Comparison of ENCODE assay signal across 21 mouse cellular contexts in the genomic region with DNA sequence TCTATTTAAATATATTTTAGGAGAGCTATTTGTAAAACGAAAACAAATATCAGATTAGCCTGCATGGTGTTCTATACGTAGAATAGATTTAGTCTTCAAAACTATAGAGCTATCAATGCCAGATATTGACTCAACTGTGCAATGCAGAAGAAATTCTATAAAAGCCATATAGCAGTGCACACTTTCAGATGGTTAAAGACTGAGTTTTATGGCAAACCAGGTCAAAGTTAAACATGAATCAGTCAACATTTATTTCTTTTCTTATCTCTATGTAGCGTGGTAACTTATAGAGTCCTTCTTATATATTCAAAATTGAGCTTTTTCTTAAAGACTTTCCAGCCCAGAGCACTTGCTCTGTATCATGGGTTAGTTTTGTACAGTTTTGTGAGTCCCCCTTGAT.
A peak's percentile ranks its signal among the peaks of the same experiment; 100 is the strongest.
DNase-seq lines count a peak whose midpoint lies in the region; ATAC-seq and TF ChIP-seq lines count a peak whose summit lies in the region.
"Had no signal": no experiment of that assay in that cellular context is flagged by ENCODE, and none has a peak within 500 bp of the region (broad histone marks: within the 10 kb centered on the region; RNA-seq: fewer than 3 reads in every experiment).

No protein-coding gene starts in this region.

- H3K4me2 ChIP-seq in intestine, embryonic 15.5 days (replicated peaks): no peak overlapping the region
- no peak overlapping the region for H3K4me2 ChIP-seq in intestine, embryonic 16.5 days (ENCODE audit: low read depth, low read length)
- H3K4me2 ChIP-seq in intestine, postnatal 0 days (replicated peaks; ENCODE audit: low read depth): no peak overlapping the region
- no peak overlapping the region for H3K4me2 ChIP-seq in midbrain, embryonic 14.5 days (ENCODE audit: low read length)

- no peak overlapping the region for H3K9ac ChIP-seq in intestine, embryonic 15.5 days
- H3K9ac ChIP-seq in intestine, embryonic 16.5 days (ENCODE audit: low read depth, low read length): no peak overlapping the region
- no peak overlapping the region for H3K9ac ChIP-seq in intestine, postnatal 0 days (ENCODE audit: low read depth, low read length)
- no peak overlapping the region for H3K9ac ChIP-seq in midbrain, embryonic 14.5 days (replicated peaks; ENCODE audit: low read length)

- TF ChIP-seq CTCF in intestine, postnatal 0 days (IDR thresholded peaks at IDR 0.05; ENCODE audit: low read depth): no peak
- TF ChIP-seq CTCF in cerebellum, adult 2 months (IDR thresholded peaks at IDR 0.05; ENCODE audit: borderline replicate concordance, insufficient read depth, low read depth, low read length): no peak

- no peak overlapping the region for H3K4me3 ChIP-seq in intestine, embryonic 15.5 days (replicated peaks)
- H3K4me3 ChIP-seq in intestine, embryonic 16.5 days (ENCODE audit: low read length): no peak overlapping the region
- no peak overlapping the region for H3K4me3 ChIP-seq in intestine, postnatal 0 days (ENCODE audit: low read depth, low read length)
- H3K4me3 ChIP-seq in midbrain, embryonic 14.5 days (replicated peaks; ENCODE audit: low read depth, low read length): no peak overlapping the region
- H3K4me3 ChIP-seq in cerebellum, adult 2 months (replicated peaks; ENCODE audit: insufficient read depth, low read depth, low read length): no peak overlapping the region

- TF ChIP-seq POLR2A in cerebellum, adult 2 months (IDR thresholded peaks at IDR 0.05; ENCODE audit: borderline replicate concordance, insufficient read depth, low read length): no peak

- 69% methylated on average over 3 of the region's 3 CpGs for WGBS in intestine, embryonic 15.5 days
- 65% methylated on average over 3 of the region's 3 CpGs for WGBS in intestine, embryonic 16.5 days
- WGBS in intestine, postnatal 0 days: 51% methylated on average over 3 of the region's 3 CpGs
- 84% methylated on average over 3 of the region's 3 CpGs for WGBS in midbrain, embryonic 14.5 days
- WGBS in cerebellum, adult 2 months: 78% methylated on average over 3 of the region's 3 CpGs

- no peak overlapping the region for H3K27ac ChIP-seq in intestine, embryonic 15.5 days
- no peak overlapping the region for H3K27ac ChIP-seq in intestine, embryonic 16.5 days (ENCODE audit: low read length)
- H3K27ac ChIP-seq in intestine, postnatal 0 days (ENCODE audit: low read depth, low read length): no peak overlapping the region
- H3K27ac ChIP-seq in midbrain, embryonic 14.5 days (replicated peaks; ENCODE audit: low read depth, low read length): no peak overlapping the region
- H3K27ac ChIP-seq in cerebellum, adult 2 months (ENCODE audit: insufficient read depth, low read length): no peak overlapping the region

- no peaks in the 10 kb centered on the region for H3K9me3 ChIP-seq in intestine, embryonic 15.5 days
- no peaks in the 10 kb centered on the region for H3K9me3 ChIP-seq in intestine, embryonic 16.5 days (ENCODE audit: control insufficient read depth, low read length)
- no peaks in the 10 kb centered on the region for H3K9me3 ChIP-seq in intestine, postnatal 0 days (ENCODE audit: control insufficient read depth)
- H3K9me3 ChIP-seq in midbrain, embryonic 14.5 days (ENCODE audit: control insufficient read depth, low read length): no peaks in the 10 kb centered on the region
- H3K9me3 ChIP-seq: G1E had no signal

- DNase-seq in midbrain, embryonic 14.5 days: no peak
- no peak for DNase-seq in cerebellum, adult 2 months
- no peak for DNase-seq in gastrocnemius, postnatal 36 days
- DNase-seq: adrenal gland, adult 2 months; adrenal gland, adult 8-10 months; adrenal gland, postnatal 10 days; adrenal gland, postnatal 14 days; adrenal gland, postnatal 25 days; adrenal gland, postnatal 36 days; B cell, adult 2 months; cerebellum, adult 11 months; cerebellum, adult 11-12 months; cerebellum, adult 18-20 months had no signal

- H3K36me3 ChIP-seq in intestine, embryonic 15.5 days: no peaks in the 10 kb centered on the region
- no peaks in the 10 kb centered on the region for H3K36me3 ChIP-seq in intestine, embryonic 16.5 days (ENCODE audit: control insufficient read depth, insufficient read depth, low read length)
- H3K36me3 ChIP-seq in intestine, postnatal 0 days (ENCODE audit: control insufficient read depth, insufficient read depth): no peaks in the 10 kb centered on the region
- no peaks in the 10 kb centered on the region for H3K36me3 ChIP-seq in midbrain, embryonic 14.5 days (ENCODE audit: control insufficient read depth, insufficient read depth, low read length)
- H3K36me3 ChIP-seq: G1E had no signal

- intact Hi-C loops in gastrocnemius, postnatal 36 days (cut with DNase I): no loop called here

- no peaks in the 10 kb centered on the region for H3K27me3 ChIP-seq in intestine, embryonic 15.5 days (replicated peaks)
- no peaks in the 10 kb centered on the region for H3K27me3 ChIP-seq in intestine, embryonic 16.5 days (replicated peaks; ENCODE audit: control insufficient read depth, insufficient read depth, low read length)
- H3K27me3 ChIP-seq in intestine, postnatal 0 days (replicated peaks; ENCODE audit: control insufficient read depth, insufficient read depth, low read length): no peaks in the 10 kb centered on the region
- no peaks in the 10 kb centered on the region for H3K27me3 ChIP-seq in midbrain, embryonic 14.5 days (ENCODE audit: control insufficient read depth, insufficient read depth, low read length)
- H3K27me3 ChIP-seq in cerebellum, adult 2 months (ENCODE audit: control insufficient read depth, insufficient read depth, low read length): no peaks in the 10 kb centered on the region
- H3K27me3 ChIP-seq: CH12.LX, Patski had no signal

- ATAC-seq in intestine, embryonic 15.5 days: peak; percentile 49; the same call in 1 of the 2 replicates
- peak; percentile 87 for ATAC-seq in intestine, embryonic 16.5 days
- peak; percentile 56; the same call in 1 of the 2 replicates for ATAC-seq in intestine, postnatal 0 days
- no peak for ATAC-seq in midbrain, embryonic 14.5 days (ENCODE audit: low FRiP score, low TSS enrichment)
- ATAC-seq: activated CD4-positive, CD25-positive, alpha-beta regulatory T cell, adult 4 months; CD4-positive, CD25-positive, alpha-beta regulatory T cell, adult 4 months; Patski had no signal

- H3K4me1 ChIP-seq in intestine, embryonic 15.5 days (replicated peaks): no peaks in the 10 kb centered on the region
- no peaks in the 10 kb centered on the region for H3K4me1 ChIP-seq in intestine, embryonic 16.5 days (ENCODE audit: control insufficient read depth, insufficient read depth, low read length)
- H3K4me1 ChIP-seq in intestine, postnatal 0 days (replicated peaks; ENCODE audit: control insufficient read depth, insufficient read depth, low read length): no peaks in the 10 kb centered on the region
- H3K4me1 ChIP-seq in midbrain, embryonic 14.5 days (ENCODE audit: control insufficient read depth, insufficient read depth, low read length): no peaks in the 10 kb centered on the region
- H3K4me1 ChIP-seq in cerebellum, adult 2 months (ENCODE audit: control insufficient read depth, insufficient read depth, low read length): no peaks in the 10 kb centered on the region
